Mouse (Mus musculus): Measurements from ENCODE around the gene Efna2. TPM values are rescaled to one million over a fixed set of nuclear protein-coding genes. Genes with fewer than 3 reads are reported as not detected.
"Not testable (repeated sequence)": the region's sequence is repeated elsewhere in the genome, so short reads cannot be mapped to it uniquely, and the experiment has no call there.

The Efna2 gene
- total RNA-seq, 2 experiments from 2014 or later = 0.80 TPM; not detected in 1

GRCm38 (mm10) chr10:80180288-80180687 is 1.0 kb downstream of the Efna2 start:
- no peak for ATAC-seq (replicated peaks; ENCODE audit: low FRiP score, low TSS enrichment, poor library complexity, severe bottlenecking)

- ATAC-seq (replicated peaks; ENCODE audit: low FRiP score, low TSS enrichment, poor library complexity, severe bottlenecking) = no peak
These were observed 1.5 kb downstream of the Efna2 start for GRCm38 (mm10) chr10:80180823-80181222.

GRCm38 (mm10) chr10:80182547-80182946 is 3.3 kb downstream of the Efna2 start:
- no peak for ATAC-seq (replicated peaks; ENCODE audit: low FRiP score, low TSS enrichment, poor library complexity, severe bottlenecking)

- ATAC-seq (replicated peaks; ENCODE audit: low FRiP score, low TSS enrichment, poor library complexity, severe bottlenecking) = no peak
These were observed 7.4 kb downstream of the Efna2 start for GRCm38 (mm10) chr10:80186649-80187048.

GRCm38 (mm10) chr10:80187739-80188138 is 8.5 kb downstream of the Efna2 start:
- ATAC-seq (replicated peaks; ENCODE audit: low FRiP score, low TSS enrichment, poor library complexity, severe bottlenecking) = no peak

GRCm38 (mm10) chr10:80188453-80189024 is 9.3 kb downstream of the Efna2 start:
- no peak for ATAC-seq (replicated peaks; ENCODE audit: low FRiP score, low TSS enrichment, poor library complexity, severe bottlenecking)

GRCm38 (mm10) chr10:80189999-80190398 is 10.7 kb downstream of the Efna2 start:
- ATAC-seq (replicated peaks; ENCODE audit: low FRiP score, low TSS enrichment, poor library complexity, severe bottlenecking) = no peak

- no peak for ATAC-seq (replicated peaks; ENCODE audit: low FRiP score, low TSS enrichment, poor library complexity, severe bottlenecking)
These were observed 11.3 kb downstream of the Efna2 start for GRCm38 (mm10) chr10:80190491-80191051.

GRCm38 (mm10) chr10:80193976-80194375 is 14.7 kb downstream of the Efna2 start:
- no peak for ATAC-seq (replicated peaks; ENCODE audit: low FRiP score, low TSS enrichment, poor library complexity, severe bottlenecking)

- ATAC-seq (replicated peaks; ENCODE audit: low FRiP score, low TSS enrichment, poor library complexity, severe bottlenecking) = no peak
These were observed 15.2 kb downstream of the Efna2 start for GRCm38 (mm10) chr10:80194441-80194840.

GRCm38 (mm10) chr10:80196167-80196566 is 16.9 kb downstream of the Efna2 start:
- no peak for ATAC-seq (replicated peaks; ENCODE audit: low FRiP score, low TSS enrichment, poor library complexity, severe bottlenecking)

- ATAC-seq (replicated peaks; ENCODE audit: low FRiP score, low TSS enrichment, poor library complexity, severe bottlenecking) = no peak
These were observed 17.7 kb downstream of the Efna2 start for GRCm38 (mm10) chr10:80196778-80197581.

- ATAC-seq (replicated peaks; ENCODE audit: low FRiP score, low TSS enrichment, poor library complexity, severe bottlenecking) = peak; percentile 95
These were observed 20.2 kb downstream of the Efna2 start for GRCm38 (mm10) chr10:80199440-80200008.

GRCm38 (mm10) chr10:80200485-80200884 is 21.2 kb downstream of the Efna2 start:
- ATAC-seq (replicated peaks; ENCODE audit: low FRiP score, low TSS enrichment, poor library complexity, severe bottlenecking) = no peak

- ATAC-seq (replicated peaks; ENCODE audit: low FRiP score, low TSS enrichment, poor library complexity, severe bottlenecking) = no peak
These were observed 24.8 kb downstream of the Efna2 start for GRCm38 (mm10) chr10:80204055-80204454.

GRCm38 (mm10) chr10:80207201-80207600 is 27.9 kb downstream of the Efna2 start:
- ATAC-seq (replicated peaks; ENCODE audit: low FRiP score, low TSS enrichment, poor library complexity, severe bottlenecking) = no peak

- ATAC-seq (replicated peaks; ENCODE audit: low FRiP score, low TSS enrichment, poor library complexity, severe bottlenecking) = no peak
These were observed 28.4 kb downstream of the Efna2 start for GRCm38 (mm10) chr10:80207676-80208075.

GRCm38 (mm10) chr10:80208248-80208647 is 29.0 kb downstream of the Efna2 start:
- ATAC-seq (replicated peaks; ENCODE audit: low FRiP score, low TSS enrichment, poor library complexity, severe bottlenecking) = no peak

GRCm38 (mm10) chr10:80208841-80209371 is 29.6 kb downstream of the Efna2 start:
- ATAC-seq (replicated peaks; ENCODE audit: low FRiP score, low TSS enrichment, poor library complexity, severe bottlenecking) = no peak

GRCm38 (mm10) chr10:80211547-80212103 is 32.3 kb downstream of the Efna2 start:
- ATAC-seq (replicated peaks; ENCODE audit: low FRiP score, low TSS enrichment, poor library complexity, severe bottlenecking) = not testable (repeated sequence)

Data from megakaryocyte-erythroid progenitor cell, adult 5-6 weeks (primary cell).